Mouse (Mus musculus) neural tube, embryonic 11.5 days (tissue): ENCODE data around the gene Tns1. TPM values are rescaled to one million over a fixed set of nuclear protein-coding genes. Genes with fewer than 3 reads are reported as not detected.

Experiments used
- ATAC-seq: fragments of 200-750 bp; cut with Nextera tagmentation; 2 replicates; pipeline ENCODE4 v1.8.0; 2017; ENCODE audit warnings: moderate number of reproducible peaks, mild to moderate bottlenecking, moderate TSS enrichment, moderate library complexity; ENCODE audit not compliant: insufficient read depth, low FRiP score, low TSS enrichment
- DNase-seq: peaks from one replicate; pipeline ENCODE4 v3.0.0-alpha.2; 2015; ENCODE audit warnings: low spot score
- H3K27ac ChIP-seq: fragments of 300-500 bp; sonication (generic); 2 replicates; pipeline ENCODE4 v1.5.1; 2014; ENCODE audit warnings: low read depth, mild to moderate bottlenecking, low read length
- H3K27me3 ChIP-seq: fragments of 300-500 bp; sonication (generic); 2 replicates; pipeline ENCODE4 v1.6.1; 2014; ENCODE audit warnings: mild to moderate bottlenecking, low read length, mixed read lengths; ENCODE audit not compliant: control insufficient read depth, insufficient read depth
- H3K36me3 ChIP-seq: fragments of 300-500 bp; sonication (generic); 2 replicates; pipeline ENCODE4 v1.6.1; 2014; ENCODE audit warnings: mild to moderate bottlenecking, low read length, moderate library complexity, mixed read lengths; ENCODE audit not compliant: control insufficient read depth, insufficient read depth
- H3K4me1 ChIP-seq: fragments of 300-500 bp; sonication (generic); 2 replicates; pipeline ENCODE4 v1.6.1; 2014; ENCODE audit warnings: low read length, mixed read lengths; ENCODE audit not compliant: control insufficient read depth, insufficient read depth
- H3K4me2 ChIP-seq: fragments of 300-500 bp; sonication (generic); 2 replicates; pipeline ENCODE4 v1.6.1; 2014; ENCODE audit warnings: low read depth, mild to moderate bottlenecking, moderate library complexity
- H3K4me3 ChIP-seq: fragments of 300-500 bp; sonication (generic); 2 replicates; pipeline ENCODE4 v1.5.1; 2014; ENCODE audit warnings: low read depth, low read length
- H3K9ac ChIP-seq: fragments of 300-500 bp; sonication (generic); 2 replicates; pipeline ENCODE4 v1.6.1; 2014; ENCODE audit warnings: mild to moderate bottlenecking, low read length
- H3K9me3 ChIP-seq: fragments of 300-500 bp; sonication (generic); 2 replicates; pipeline ENCODE4 v1.6.1; 2016; ENCODE audit warnings: low read length; ENCODE audit not compliant: control insufficient read depth
- WGBS: fragments of 180-500 bp; shearing (Covaris S2); extraction: QIAGEN DNeasy Blood & Tissue Kit; methylation state at CpG from one replicate; pipeline ENCODE4 v1.1.7; 2014; 5-methylcytosine and 5-hydroxymethylcytosine counted together
- polyA plus RNA-seq: library from polyadenylated mRNA; unstranded; fragments of >200 nt; fragmentation: Nextera tagmentation; extraction: Ambion mirVana; gene quantifications from 2 replicates; pipeline ENCODE4 v1.2.1, GENCODE M21; 2014

The Tns1 gene
- polyA plus RNA-seq, 1 experiment from 2014 or later, result 17.9 TPM

- no peak overlapping the region for H3K9ac ChIP-seq
- H3K27ac ChIP-seq, result no peak overlapping the region
- no peaks in the 10 kb centered on the region for H3K9me3 ChIP-seq
- no peaks in the 10 kb centered on the region for H3K36me3 ChIP-seq
- H3K27me3 ChIP-seq, result no peaks in the 10 kb centered on the region
- H3K4me3 ChIP-seq, result no peak overlapping the region
- H3K4me1 ChIP-seq, result no peaks in the 10 kb centered on the region
- H3K4me2 ChIP-seq, result no peak overlapping the region
- 80% methylated on average over 9 of the region's 9 CpGs for WGBS
- ATAC-seq (no peak), DNase-seq (no peak)
These were observed 106.7 kb downstream of the Tns1 start for GRCm38 (mm10) chr1:74017399-74018172.

GRCm38 (mm10) chr1:74016618-74017017 is 107.6 kb downstream of the Tns1 start:
- no peak overlapping the region for H3K4me2 ChIP-seq
- H3K4me1 ChIP-seq, result no peaks in the 10 kb centered on the region
- ATAC-seq (no peak), DNase-seq (no peak)
- no peak overlapping the region for H3K4me3 ChIP-seq
- no peak overlapping the region for H3K9ac ChIP-seq
- H3K9me3 ChIP-seq, result no peaks in the 10 kb centered on the region
- no peaks in the 10 kb centered on the region for H3K36me3 ChIP-seq
- no peak overlapping the region for H3K27ac ChIP-seq
- no peaks in the 10 kb centered on the region for H3K27me3 ChIP-seq
- WGBS, result 80% methylated on average over 5 of the region's 5 CpGs

GRCm38 (mm10) chr1:74015513-74016234 is 108.6 kb downstream of the Tns1 start:
- no peak for DNase-seq
- Histone ChIP-seq H3K27ac (no peak overlapping the region), H3K9ac (no peak overlapping the region), H3K4me1 (no peaks in the 10 kb centered on the region), H3K27me3 (no peaks in the 10 kb centered on the region), H3K4me2 (no peak overlapping the region), H3K9me3 (no peaks in the 10 kb centered on the region), H3K36me3 (no peaks in the 10 kb centered on the region), H3K4me3 (no peak overlapping the region)
- no peak for ATAC-seq
- WGBS, result 78% methylated on average over 8 of the region's 8 CpGs

GRCm38 (mm10) chr1:74014538-74015327 is 109.5 kb downstream of the Tns1 start:
- no peaks in the 10 kb centered on the region for H3K27me3 ChIP-seq
- H3K27ac ChIP-seq, result no peak overlapping the region
- DNase-seq (no peak), ATAC-seq (no peak)
- no peaks in the 10 kb centered on the region for H3K36me3 ChIP-seq
- WGBS, result 71% methylated on average over 9 of the region's 14 CpGs
- H3K4me1 ChIP-seq, result no peaks in the 10 kb centered on the region
- H3K4me3 ChIP-seq, result no peak overlapping the region
- no peak overlapping the region for H3K4me2 ChIP-seq
- no peaks in the 10 kb centered on the region for H3K9me3 ChIP-seq
- no peak overlapping the region for H3K9ac ChIP-seq

GRCm38 (mm10) chr1:74013296-74014031 is 110.8 kb downstream of the Tns1 start:
- Histone ChIP-seq H3K9ac (no peak overlapping the region), H3K27me3 (no peaks in the 10 kb centered on the region), H3K27ac (no peak overlapping the region), H3K4me1 (no peaks in the 10 kb centered on the region), H3K4me2 (no peak overlapping the region), H3K36me3 (no peaks in the 10 kb centered on the region), H3K9me3 (no peaks in the 10 kb centered on the region), H3K4me3 (no peak overlapping the region)
- DNase-seq, result no peak
- WGBS, result 91% methylated on average over 13 of the region's 14 CpGs
- ATAC-seq, result no peak

- Histone ChIP-seq H3K4me2 (no peak overlapping the region), H3K9me3 (no peaks in the 10 kb centered on the region), H3K9ac (no peak overlapping the region), H3K36me3 (no peaks in the 10 kb centered on the region), H3K27me3 (no peaks in the 10 kb centered on the region), H3K4me3 (no peak overlapping the region), H3K27ac (no peak overlapping the region), H3K4me1 (no peaks in the 10 kb centered on the region)
- DNase-seq, result no peak
- 93% methylated on average over 10 of the region's 10 CpGs for whole genome bisulfite sequencing
- ATAC-seq, result no peak
These were observed 111.5 kb downstream of the Tns1 start for GRCm38 (mm10) chr1:74012706-74013105.

- WGBS, result 93% methylated on average over 3 of the region's 3 CpGs
- no peaks in the 10 kb centered on the region for H3K27me3 ChIP-seq
- no peak overlapping the region for H3K9ac ChIP-seq
- H3K4me1 ChIP-seq, result no peaks in the 10 kb centered on the region
- H3K27ac ChIP-seq, result no peak overlapping the region
- H3K4me3 ChIP-seq, result no peak overlapping the region
- no peaks in the 10 kb centered on the region for H3K9me3 ChIP-seq
- ATAC-seq (no peak), DNase-seq (no peak)
- H3K36me3 ChIP-seq, result no peaks in the 10 kb centered on the region
- H3K4me2 ChIP-seq, result no peak overlapping the region
These were observed 114.8 kb downstream of the Tns1 start for GRCm38 (mm10) chr1:74009495-74009894.

GRCm38 (mm10) chr1:74008966-74009365 is 115.3 kb downstream of the Tns1 start:
- Histone ChIP-seq H3K9me3 (no peaks in the 10 kb centered on the region), H3K4me1 (no peaks in the 10 kb centered on the region), H3K4me3 (no peak overlapping the region), H3K27ac (no peak overlapping the region), H3K27me3 (no peaks in the 10 kb centered on the region), H3K36me3 (no peaks in the 10 kb centered on the region), H3K9ac (no peak overlapping the region), H3K4me2 (no peak overlapping the region)
- DNase-seq (no peak), ATAC-seq (no peak)
- 86% methylated on average over 3 of the region's 3 CpGs for WGBS
